Mouse (Mus musculus) small intestine, adult 2 months (tissue): ENCODE data around the gene Fdx1. TPM values are rescaled to one million over a fixed set of nuclear protein-coding genes. Genes with fewer than 3 reads are reported as not detected.

Experiments
- H3K27ac ChIP-seq: fragments of 200-500 bp; 2 replicates; pipeline ENCODE4 v1.5.1; 2012; ENCODE audit warnings: low read depth, low read length, control low read depth, inconsistent platforms; ENCODE audit not compliant: insufficient read depth
- H3K27me3 ChIP-seq: fragments of 200-500 bp; 2 replicates; pipeline ENCODE4 v1.6.1; 2012; ENCODE audit warnings: mild to moderate bottlenecking, moderate library complexity, low read length, inconsistent platforms; ENCODE audit not compliant: control insufficient read depth, insufficient read depth
- H3K36me3 ChIP-seq: fragments of 200-500 bp; 2 replicates; pipeline ENCODE4 v1.6.1; 2012; ENCODE audit warnings: mild to moderate bottlenecking, low read length, control low read depth, inconsistent platforms; ENCODE audit not compliant: control insufficient read depth, insufficient read depth
- H3K4me1 ChIP-seq: fragments of 200-500 bp; 2 replicates; pipeline ENCODE4 v1.6.1; 2012; ENCODE audit warnings: low read length, inconsistent platforms, mixed read lengths; ENCODE audit not compliant: control insufficient read depth, insufficient read depth, insufficient read length
- H3K4me3 ChIP-seq: fragments of 200-500 bp; 2 replicates; pipeline ENCODE4 v1.5.1; 2012; ENCODE audit warnings: low read depth, mild to moderate bottlenecking, control low read depth, inconsistent platforms, low read length, moderate library complexity
- CTCF ChIP-seq: fragments of 200-500 bp; IDR thresholded peaks from 2 replicates; pipeline ENCODE4 v1.5.1; 2012; ENCODE audit warnings: low read depth, mild to moderate bottlenecking, control low read depth, inconsistent platforms, low read length, moderate library complexity, mixed read lengths; ENCODE audit not compliant: insufficient replicate concordance, insufficient read length; ENCODE audit errors: extremely low read depth
- POLR2A ChIP-seq: fragments of 200-500 bp; IDR thresholded peaks from 2 replicates; pipeline ENCODE4 v1.6.1; 2012; ENCODE audit warnings: low read depth, mild to moderate bottlenecking, control low read depth, inconsistent platforms, low read length, moderate library complexity
- WGBS: fragments of 180-500 bp; shearing (Covaris S2); methylation state at CpG from one replicate; pipeline ENCODE4 v1.1.7; 2018; 5-methylcytosine and 5-hydroxymethylcytosine counted together
- polyA plus RNA-seq: library from polyadenylated mRNA; depleted of rRNA; stranded (reverse); fragments of >200 nt; gene quantifications from 2 replicates; pipeline ENCODE4 v1.2.3, GENCODE M21; 2012

The Fdx1 gene
- polyA plus RNA-seq, 1 experiment, result 91.5 TPM

GRCm38 (mm10) chr9:51926629-51927028 lies 36.7 kb downstream of the Fdx1 start:
- Histone ChIP-seq H3K4me3 (no peak overlapping the region), H3K36me3 (no peaks in the 10 kb centered on the region), H3K4me1 (peaks cover 2% of the 10 kb centered on the region; the same call in 1 of the 2 replicates), H3K27ac (no peak overlapping the region), H3K27me3 (no peaks in the 10 kb centered on the region)
- WGBS, result 89% methylated on average over 8 of the region's 8 CpGs
- no peak for TF ChIP-seq POLR2A
- no peak for TF ChIP-seq CTCF

- H3K27ac ChIP-seq, result no peak overlapping the region
- no peak overlapping the region for H3K4me3 ChIP-seq
- WGBS, result 78% methylated on average over 8 of the region's 8 CpGs
- no peaks in the 10 kb centered on the region for H3K27me3 ChIP-seq
- no peaks in the 10 kb centered on the region for H3K4me1 ChIP-seq
- TF ChIP-seq POLR2A (no peak), CTCF (no peak)
- no peaks in the 10 kb centered on the region for H3K36me3 ChIP-seq
Measured at GRCm38 (mm10) chr9:51924551-51925081, 38.7 kb downstream of the Fdx1 start.

GRCm38 (mm10) chr9:51922756-51923155 lies 40.6 kb downstream of the Fdx1 start:
- TF ChIP-seq CTCF (no peak), POLR2A (no peak)
- H3K36me3 ChIP-seq, result no peaks in the 10 kb centered on the region
- H3K27ac ChIP-seq, result no peak overlapping the region
- WGBS, result 79% methylated on average over 2 of the region's 2 CpGs
- no peak overlapping the region for H3K4me3 ChIP-seq
- H3K4me1 ChIP-seq, result no peaks in the 10 kb centered on the region
- H3K27me3 ChIP-seq, result no peaks in the 10 kb centered on the region

- Histone ChIP-seq H3K4me1 (no peaks in the 10 kb centered on the region), H3K36me3 (no peaks in the 10 kb centered on the region), H3K27me3 (no peaks in the 10 kb centered on the region), H3K27ac (no peak overlapping the region), H3K4me3 (no peak overlapping the region)
- no peak for TF ChIP-seq POLR2A
- 77% methylated on average over 1 of the region's 1 CpGs for WGBS
Measured at GRCm38 (mm10) chr9:51915580-51915979, 47.8 kb downstream of the Fdx1 start.

- Histone ChIP-seq H3K27ac (no peak overlapping the region), H3K36me3 (no peaks in the 10 kb centered on the region), H3K27me3 (no peaks in the 10 kb centered on the region), H3K4me3 (no peak overlapping the region), H3K4me1 (no peaks in the 10 kb centered on the region)
- 75% methylated on average over 15 of the region's 15 CpGs for WGBS
- TF ChIP-seq POLR2A, result no peak
- TF ChIP-seq CTCF, result no peak
Measured at GRCm38 (mm10) chr9:51914481-51915120, 48.8 kb downstream of the Fdx1 start.

- WGBS, result 8% methylated on average over 2 of the region's 2 CpGs
- no peak for TF ChIP-seq POLR2A
- peak; percentile 63; the same call in 1 of the 2 replicates for TF ChIP-seq CTCF
- no peaks in the 10 kb centered on the region for H3K36me3 ChIP-seq
Measured at GRCm38 (mm10) chr9:51908838-51909237, 54.5 kb downstream of the Fdx1 start.

GRCm38 (mm10) chr9:51908255-51908654 lies 55.1 kb downstream of the Fdx1 start:
- no peak for TF ChIP-seq POLR2A
- TF ChIP-seq CTCF, result no peak
- no peaks in the 10 kb centered on the region for H3K27me3 ChIP-seq
- 58% methylated on average over 3 of the region's 3 CpGs for WGBS

More at GRCm38 (mm10) chr9:51908838-51909237, 54.5 kb downstream of the Fdx1 start:
- H3K4me1 ChIP-seq, result no peaks in the 10 kb centered on the region
- H3K4me3 ChIP-seq, result no peak overlapping the region
- H3K27ac ChIP-seq, result no peak overlapping the region
- no peaks in the 10 kb centered on the region for H3K27me3 ChIP-seq

More at GRCm38 (mm10) chr9:51908255-51908654, 55.1 kb downstream of the Fdx1 start:
- Histone ChIP-seq H3K4me1 (no peaks in the 10 kb centered on the region), H3K36me3 (no peaks in the 10 kb centered on the region), H3K4me3 (no peak overlapping the region), H3K27ac (no peak overlapping the region)
